Mouse (Mus musculus): Measurements from ENCODE around the gene Rnasek. TPM values are rescaled to one million over a fixed set of nuclear protein-coding genes. Genes with fewer than 3 reads are reported as not detected.

Gene Rnasek
- polyA plus RNA-seq, 1 experiment = 88.5 TPM

DNA sequence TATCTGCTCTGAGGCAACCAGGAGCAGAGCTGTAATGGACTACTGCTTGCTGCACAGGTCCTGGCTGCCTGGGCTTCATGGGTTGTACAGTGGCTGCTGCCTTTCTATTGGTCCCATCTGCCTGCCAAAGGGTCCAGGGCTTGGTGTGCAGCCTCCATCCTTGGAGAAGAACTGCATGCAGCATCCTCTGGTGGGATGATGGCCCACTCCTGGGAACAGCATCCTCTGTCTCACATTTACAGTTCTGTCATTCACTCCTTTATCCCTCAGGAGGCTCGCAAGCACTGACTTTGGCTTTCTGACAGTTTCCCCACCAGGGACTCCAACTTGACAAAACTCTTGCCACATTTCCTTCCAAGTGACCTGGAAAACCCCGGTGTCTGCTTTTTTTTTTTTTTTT, 32.8 kb downstream of the Rnasek start:
- no peak overlapping the region for H3K9ac ChIP-seq (ENCODE audit: low read depth, poor library complexity, severe bottlenecking)
- no peaks in the 10 kb centered on the region for H3K27me3 ChIP-seq (ENCODE audit: control insufficient read depth, insufficient read depth, low read length, poor library complexity, severe bottlenecking)
- H3K4me3 ChIP-seq (ENCODE audit: low read depth, low read length) = no peak overlapping the region
- no peaks in the 10 kb centered on the region for H3K4me1 ChIP-seq (ENCODE audit: control insufficient read depth, insufficient read depth, low read length)
- no peak for TF ChIP-seq POLR2A (IDR thresholded peaks at IDR 0.05; ENCODE audit: insufficient read depth, low read length)
- TF ChIP-seq CTCF (IDR thresholded peaks at IDR 0.05; ENCODE audit: low read depth, low read length) = no peak
- TF ChIP-seq EP300 (IDR thresholded peaks at IDR 0.05; ENCODE audit: insufficient read depth, low read depth, low read length) = no peak
- no peaks in the 10 kb centered on the region for H3K36me3 ChIP-seq (ENCODE audit: control insufficient read depth, insufficient read depth, low read length, poor library complexity, severe bottlenecking)
- no peaks in the 10 kb centered on the region for H3K9me3 ChIP-seq (replicated peaks; ENCODE audit: control insufficient read depth, insufficient read depth, low read length, poor library complexity, severe bottlenecking)
- H3K27ac ChIP-seq (ENCODE audit: insufficient read depth, low read length) = no peak overlapping the region

DNA sequence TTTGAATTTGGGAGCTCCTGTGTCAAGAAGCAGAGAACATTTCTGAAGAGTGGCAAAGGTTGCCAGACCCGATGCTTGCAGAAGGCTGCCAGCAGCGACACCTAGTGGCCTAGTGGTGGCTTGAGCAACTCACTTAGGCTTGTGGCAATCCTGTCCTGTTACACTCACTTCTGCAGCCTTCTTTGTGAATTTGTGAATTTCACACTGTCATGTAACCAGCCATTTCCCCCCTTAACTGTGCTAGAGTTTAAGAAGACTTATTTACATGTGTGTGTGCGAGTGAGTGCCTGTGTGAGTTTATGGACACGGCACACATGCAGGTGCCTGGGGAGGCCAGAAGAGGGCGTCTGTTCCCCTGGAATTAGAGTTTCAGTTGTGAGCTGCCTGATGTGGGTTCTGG, 38.0 kb downstream of the Rnasek start:
- TF ChIP-seq CTCF (IDR thresholded peaks at IDR 0.05; ENCODE audit: low read depth, low read length) = peak; percentile 79
- no peak for TF ChIP-seq POLR2A (IDR thresholded peaks at IDR 0.05; ENCODE audit: insufficient read depth, low read length)
- H3K27me3 ChIP-seq (ENCODE audit: control insufficient read depth, insufficient read depth, low read length, poor library complexity, severe bottlenecking) = no peaks in the 10 kb centered on the region
- H3K4me3 ChIP-seq (ENCODE audit: low read depth, low read length) = no peak overlapping the region
- H3K4me1 ChIP-seq (ENCODE audit: control insufficient read depth, insufficient read depth, low read length) = no peaks in the 10 kb centered on the region
- no peak overlapping the region for H3K27ac ChIP-seq (ENCODE audit: insufficient read depth, low read length)
- H3K9me3 ChIP-seq (replicated peaks; ENCODE audit: control insufficient read depth, insufficient read depth, low read length, poor library complexity, severe bottlenecking) = no peaks in the 10 kb centered on the region
- no peak overlapping the region for H3K9ac ChIP-seq (ENCODE audit: low read depth, poor library complexity, severe bottlenecking)
- H3K36me3 ChIP-seq (ENCODE audit: control insufficient read depth, insufficient read depth, low read length, poor library complexity, severe bottlenecking) = no peaks in the 10 kb centered on the region

DNA sequence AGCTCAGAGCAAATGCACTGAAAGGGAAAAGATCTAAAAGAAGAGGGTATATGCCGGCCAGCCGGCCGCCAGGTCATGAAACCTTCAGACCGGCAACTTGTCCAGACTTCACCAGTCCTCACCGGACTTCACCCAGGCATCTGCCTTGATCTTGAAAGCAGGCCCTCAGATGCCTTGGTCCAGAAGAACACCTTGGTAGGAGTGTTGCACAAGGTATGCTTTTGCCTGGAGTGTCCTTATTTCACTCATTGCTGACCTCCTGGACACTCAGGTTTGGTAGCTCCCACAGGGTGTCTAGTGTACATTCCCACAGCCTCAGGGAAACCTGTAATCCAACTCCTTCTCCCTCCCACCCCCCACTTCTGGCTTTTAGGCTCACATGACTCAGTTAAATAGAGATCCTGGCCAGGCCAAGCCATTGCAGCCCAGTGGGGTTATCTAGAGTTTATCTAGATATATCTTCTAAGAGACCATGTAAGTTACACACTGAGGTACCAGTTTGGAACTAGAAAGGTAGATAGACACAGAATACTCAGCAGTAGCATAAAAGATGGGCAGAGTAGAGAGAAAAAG, 39.5 kb downstream of the Rnasek start:
- H3K27ac ChIP-seq (ENCODE audit: insufficient read depth, low read length) = no peak overlapping the region
- TF ChIP-seq CTCF (IDR thresholded peaks at IDR 0.05; ENCODE audit: low read depth, low read length) (no peak), POLR2A (IDR thresholded peaks at IDR 0.05; ENCODE audit: insufficient read depth, low read length) (no peak), EP300 (IDR thresholded peaks at IDR 0.05; ENCODE audit: insufficient read depth, low read depth, low read length) (no peak)
- H3K4me3 ChIP-seq (ENCODE audit: low read depth, low read length) = no peak overlapping the region
- no peaks in the 10 kb centered on the region for H3K36me3 ChIP-seq (ENCODE audit: control insufficient read depth, insufficient read depth, low read length, poor library complexity, severe bottlenecking)
- H3K9me3 ChIP-seq (replicated peaks; ENCODE audit: control insufficient read depth, insufficient read depth, low read length, poor library complexity, severe bottlenecking) = no peaks in the 10 kb centered on the region
- no peaks in the 10 kb centered on the region for H3K27me3 ChIP-seq (ENCODE audit: control insufficient read depth, insufficient read depth, low read length, poor library complexity, severe bottlenecking)
- H3K9ac ChIP-seq (ENCODE audit: low read depth, poor library complexity, severe bottlenecking) = no peak overlapping the region
- no peaks in the 10 kb centered on the region for H3K4me1 ChIP-seq (ENCODE audit: control insufficient read depth, insufficient read depth, low read length)

DNA sequence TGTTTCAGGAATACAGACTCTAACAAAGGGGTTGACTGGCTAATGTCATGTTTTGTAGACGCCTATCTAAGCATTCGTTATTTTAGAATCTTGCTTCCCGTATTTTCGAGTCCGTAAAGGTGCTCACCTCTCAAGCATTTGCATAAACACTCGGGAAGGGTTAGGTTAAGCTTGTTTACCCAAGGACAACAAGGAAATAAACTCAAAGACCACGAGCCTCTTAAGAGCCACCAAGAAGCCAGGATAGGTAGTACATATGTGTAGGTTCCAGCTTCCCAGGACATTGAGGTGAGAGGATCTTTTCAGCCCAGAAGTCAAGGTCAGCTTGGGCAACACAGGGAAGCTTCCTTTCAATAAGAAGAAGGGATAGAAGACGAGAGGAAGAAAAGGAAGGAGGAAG, 40.5 kb downstream of the Rnasek start:
- Histone ChIP-seq H3K9me3 (replicated peaks; ENCODE audit: control insufficient read depth, insufficient read depth, low read length, poor library complexity, severe bottlenecking) (no peaks in the 10 kb centered on the region), H3K27ac (ENCODE audit: insufficient read depth, low read length) (no peak overlapping the region), H3K4me1 (ENCODE audit: control insufficient read depth, insufficient read depth, low read length) (no peaks in the 10 kb centered on the region), H3K4me3 (ENCODE audit: low read depth, low read length) (no peak overlapping the region), H3K27me3 (ENCODE audit: control insufficient read depth, insufficient read depth, low read length, poor library complexity, severe bottlenecking) (no peaks in the 10 kb centered on the region), H3K9ac (ENCODE audit: low read depth, poor library complexity, severe bottlenecking) (no peak overlapping the region), H3K36me3 (ENCODE audit: control insufficient read depth, insufficient read depth, low read length, poor library complexity, severe bottlenecking) (no peaks in the 10 kb centered on the region)
- TF ChIP-seq EP300 (IDR thresholded peaks at IDR 0.05; ENCODE audit: insufficient read depth, low read depth, low read length) (no peak), POLR2A (IDR thresholded peaks at IDR 0.05; ENCODE audit: insufficient read depth, low read length) (no peak), CTCF (IDR thresholded peaks at IDR 0.05; ENCODE audit: low read depth, low read length) (no peak)

DNA sequence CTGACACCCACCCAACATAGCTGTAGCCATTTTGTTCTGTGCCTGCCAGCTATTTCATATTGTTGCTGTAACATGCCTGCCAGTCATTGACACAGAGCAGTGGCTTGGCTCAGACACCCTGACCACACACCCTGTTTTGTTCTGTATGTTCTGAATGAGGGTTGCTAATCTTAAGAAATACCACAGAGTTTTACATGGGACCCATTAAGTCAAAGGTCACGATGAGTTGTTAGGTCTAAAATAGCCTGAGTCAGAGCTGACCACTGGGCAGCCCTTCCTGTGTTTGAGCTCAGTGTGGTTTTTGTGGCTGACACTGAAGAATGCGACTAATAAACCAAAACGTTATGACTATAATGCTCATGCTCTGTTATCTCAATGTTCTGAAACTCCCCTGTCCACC, 41.3 kb downstream of the Rnasek start:
- no peak overlapping the region for H3K9ac ChIP-seq (ENCODE audit: low read depth, poor library complexity, severe bottlenecking)
- H3K9me3 ChIP-seq (replicated peaks; ENCODE audit: control insufficient read depth, insufficient read depth, low read length, poor library complexity, severe bottlenecking) = no peaks in the 10 kb centered on the region
- H3K27me3 ChIP-seq (ENCODE audit: control insufficient read depth, insufficient read depth, low read length, poor library complexity, severe bottlenecking) = no peaks in the 10 kb centered on the region
- H3K36me3 ChIP-seq (ENCODE audit: control insufficient read depth, insufficient read depth, low read length, poor library complexity, severe bottlenecking) = no peaks in the 10 kb centered on the region
- no peak overlapping the region for H3K27ac ChIP-seq (ENCODE audit: insufficient read depth, low read length)
- H3K4me3 ChIP-seq (ENCODE audit: low read depth, low read length) = no peak overlapping the region
- TF ChIP-seq CTCF (IDR thresholded peaks at IDR 0.05; ENCODE audit: low read depth, low read length) = no peak
- no peak for TF ChIP-seq EP300 (IDR thresholded peaks at IDR 0.05; ENCODE audit: insufficient read depth, low read depth, low read length)
- no peak for TF ChIP-seq POLR2A (IDR thresholded peaks at IDR 0.05; ENCODE audit: insufficient read depth, low read length)
- H3K4me1 ChIP-seq (ENCODE audit: control insufficient read depth, insufficient read depth, low read length) = no peaks in the 10 kb centered on the region

DNA sequence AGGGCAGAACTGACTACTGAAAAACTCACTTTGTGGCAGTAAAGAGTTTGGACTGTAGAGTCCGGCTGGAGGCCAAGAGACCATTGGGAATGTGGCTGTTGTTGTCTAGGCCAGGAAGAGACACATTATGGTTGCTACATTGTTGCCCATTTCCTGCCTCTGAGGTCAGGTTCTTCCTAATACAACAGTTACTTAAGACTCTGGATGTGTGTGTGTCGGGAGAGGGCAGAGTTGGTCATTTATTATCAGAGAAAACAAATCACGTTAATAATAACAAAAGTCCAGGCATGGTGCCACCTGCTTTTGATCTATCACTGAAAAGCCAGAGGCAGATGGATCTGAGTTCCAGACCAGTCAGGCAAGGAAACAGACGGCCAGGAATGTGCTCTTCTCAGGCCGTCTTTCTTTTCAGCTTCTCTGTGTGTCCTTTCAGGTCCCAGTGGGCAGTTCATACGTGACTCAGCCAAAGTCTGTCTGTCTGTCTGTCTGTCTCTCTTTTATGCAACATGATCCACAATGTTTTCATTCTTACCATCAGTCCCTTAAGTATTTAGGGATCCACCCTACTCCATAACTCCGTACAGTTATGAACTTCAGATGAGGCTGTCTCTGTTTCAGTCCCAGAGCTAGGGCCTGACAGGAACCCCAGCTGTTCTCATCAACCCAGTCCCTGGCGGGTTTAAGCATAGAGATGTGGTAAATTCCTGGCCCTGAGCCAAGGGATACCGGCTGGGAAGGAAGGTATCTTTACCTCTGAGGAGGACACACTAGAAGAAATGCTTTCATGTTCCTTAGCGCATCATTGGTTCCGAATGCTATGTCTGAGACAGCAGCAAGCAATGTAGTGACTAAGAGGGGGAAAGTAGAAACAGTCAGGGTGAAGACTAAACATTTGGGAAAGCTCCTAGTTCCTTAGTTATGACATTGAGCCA, 46.0 kb downstream of the Rnasek start:
- Histone ChIP-seq H3K36me3 (ENCODE audit: control insufficient read depth, insufficient read depth, low read length, poor library complexity, severe bottlenecking) (no peaks in the 10 kb centered on the region), H3K4me1 (ENCODE audit: control insufficient read depth, insufficient read depth, low read length) (no peaks in the 10 kb centered on the region), H3K9me3 (replicated peaks; ENCODE audit: control insufficient read depth, insufficient read depth, low read length, poor library complexity, severe bottlenecking) (no peaks in the 10 kb centered on the region; the same call in 1 of the 2 replicates), H3K27me3 (ENCODE audit: control insufficient read depth, insufficient read depth, low read length, poor library complexity, severe bottlenecking) (no peaks in the 10 kb centered on the region), H3K4me3 (ENCODE audit: low read depth, low read length) (no peak overlapping the region), H3K9ac (ENCODE audit: low read depth, poor library complexity, severe bottlenecking) (no peak overlapping the region), H3K27ac (ENCODE audit: insufficient read depth, low read length) (no peak overlapping the region)
- TF ChIP-seq CTCF (IDR thresholded peaks at IDR 0.05; ENCODE audit: low read depth, low read length) (no peak), EP300 (IDR thresholded peaks at IDR 0.05; ENCODE audit: insufficient read depth, low read depth, low read length) (no peak), POLR2A (IDR thresholded peaks at IDR 0.05; ENCODE audit: insufficient read depth, low read length) (no peak)
